9 mouse cellular contexts compared by ENCODE assay signal in the genomic region with DNA sequence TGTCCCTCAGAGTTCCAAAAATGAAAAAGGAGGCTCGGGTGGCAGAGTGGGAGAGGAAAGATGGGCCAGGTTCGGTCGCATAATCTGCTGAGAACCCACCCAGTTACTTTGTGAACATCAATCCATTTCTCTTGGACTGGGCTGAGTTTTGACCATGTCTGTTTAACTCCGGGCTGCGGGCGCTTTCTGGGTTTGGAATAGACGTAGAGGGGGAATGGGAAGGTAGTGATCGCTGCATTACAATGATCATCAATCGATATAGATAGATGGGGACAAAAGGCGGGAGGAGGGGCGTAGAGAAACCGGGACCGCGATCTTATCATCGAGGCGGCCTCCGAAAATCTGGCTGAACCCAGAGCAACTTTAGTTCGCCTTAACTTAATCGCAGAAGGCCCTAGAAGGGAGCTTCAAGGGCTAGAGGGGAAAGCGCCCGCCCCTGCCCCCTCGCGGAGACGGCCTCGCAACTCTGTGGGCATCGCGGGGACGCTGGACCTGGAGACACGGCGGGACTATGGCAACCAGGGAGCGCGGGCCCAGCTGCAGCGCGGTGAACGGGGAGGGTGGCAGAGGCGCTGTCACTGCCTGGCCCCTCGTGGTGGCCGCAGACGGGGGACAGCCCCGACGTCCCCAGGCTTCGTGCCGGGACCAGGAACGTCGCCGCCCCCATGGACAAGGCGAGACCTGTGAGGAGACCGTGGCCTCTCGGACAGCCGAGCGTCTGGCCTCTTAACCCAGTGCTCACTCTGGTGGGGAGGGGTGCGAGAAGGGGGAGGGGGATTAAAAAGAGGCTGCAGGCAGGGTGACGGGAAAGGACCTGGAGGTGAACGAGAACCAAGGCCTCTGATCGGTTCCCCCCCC. TPM values are rescaled to one million over a fixed set of nuclear protein-coding genes. Genes with fewer than 3 reads are reported as not detected.
DNase-seq lines count a peak whose midpoint lies in the region; ATAC-seq and TF ChIP-seq lines count a peak whose summit lies in the region.
"Had no signal": no experiment of that assay in that cellular context is flagged by ENCODE, and none has a peak within 500 bp of the region (broad histone marks: within the 10 kb centered on the region; RNA-seq: fewer than 3 reads in every experiment).

No protein-coding gene starts in this region.

- H3K4me2 ChIP-seq in lung, embryonic 15.5 days, result peak overlapping the region; percentile 58
- H3K4me2 ChIP-seq in forebrain, embryonic 11.5 days (ENCODE audit: low read depth, low read length, severe bottlenecking), result peak overlapping the region; percentile 49
- H3K4me2 ChIP-seq in limb, embryonic 11.5 days (ENCODE audit: low read depth, severe bottlenecking), result peak overlapping the region; percentile 44

- peaks cover 14% of the 10 kb centered on the region; the same call in 1 of the 2 replicates for H3K4me1 ChIP-seq in lung, embryonic 15.5 days
- H3K4me1 ChIP-seq in lung, adult 2 months (ENCODE audit: control insufficient read depth, insufficient read depth, low read length), result no peaks in the 10 kb centered on the region
- peaks cover 13% of the 10 kb centered on the region; the same call in 1 of the 2 replicates for H3K4me1 ChIP-seq in forebrain, embryonic 11.5 days (replicated peaks; ENCODE audit: control insufficient read depth, insufficient read depth, low read length)
- H3K4me1 ChIP-seq in limb, embryonic 11.5 days (ENCODE audit: control insufficient read depth, insufficient read depth, low read length), result peaks cover 9% of the 10 kb centered on the region

- DNase-seq in lung, adult 2 months, result no peak
- DNase-seq in forebrain, embryonic 11.5 days (ENCODE audit: low spot score), result peak; percentile 82
- peak; percentile 73 for DNase-seq in limb, embryonic 11.5 days (ENCODE audit: low spot score)
- peak; percentile 61 for DNase-seq in retina, embryonic 14.5 days (ENCODE audit: low spot score)
- DNase-seq in layer of hippocampus, adult 9-10 months (ENCODE audit: low spot score), result no peak
- DNase-seq in cerebellum, postnatal 4 days (ENCODE audit: low spot score in 2 of 2), result no peak
- no peak for DNase-seq in gastrocnemius, adult 18-20 months (ENCODE audit: low spot score)

- no peaks in the 10 kb centered on the region for H3K36me3 ChIP-seq in lung, embryonic 15.5 days
- H3K36me3 ChIP-seq in forebrain, embryonic 11.5 days (ENCODE audit: control insufficient read depth, insufficient read depth, low read length), result peaks cover 5% of the 10 kb centered on the region; the same call in 1 of the 2 replicates
- peaks cover 6% of the 10 kb centered on the region for H3K36me3 ChIP-seq in limb, embryonic 11.5 days (ENCODE audit: control insufficient read depth, insufficient read depth, low read length)

- no peak for TF ChIP-seq POLR2A in lung, adult 2 months (IDR thresholded peaks at IDR 0.05; ENCODE audit: borderline replicate concordance, extremely low read depth, low read depth, low read length)

- no peaks in the 10 kb centered on the region for H3K9me3 ChIP-seq in lung, embryonic 15.5 days
- no peaks in the 10 kb centered on the region for H3K9me3 ChIP-seq in forebrain, embryonic 11.5 days (ENCODE audit: control insufficient read depth, low read length)
- H3K9me3 ChIP-seq in limb, embryonic 11.5 days (ENCODE audit: control insufficient read depth, low read length), result no peaks in the 10 kb centered on the region

- ATAC-seq in lung, embryonic 15.5 days (ENCODE audit: borderline replicate concordance, extremely low read depth, low FRiP score, low TSS enrichment), result peak; percentile 65; the same call in 1 of the 2 replicates
- peak; percentile 81 for ATAC-seq in forebrain, embryonic 11.5 days (replicated peaks; ENCODE audit: low FRiP score)
- ATAC-seq in limb, embryonic 11.5 days (ENCODE audit: insufficient number of reproducible peaks, low FRiP score, low TSS enrichment, low read depth), result peak; percentile 54; the same call in 1 of the 2 replicates

- no peak overlapping the region for H3K9ac ChIP-seq in lung, embryonic 15.5 days
- H3K9ac ChIP-seq in forebrain, embryonic 11.5 days (ENCODE audit: low read length), result peak overlapping the region; percentile 53
- peak overlapping the region; percentile 36; the same call in 1 of the 2 replicates for H3K9ac ChIP-seq in limb, embryonic 11.5 days (ENCODE audit: low read length)

- peak overlapping the region; percentile 29 for H3K4me3 ChIP-seq in lung, embryonic 15.5 days
- H3K4me3 ChIP-seq in lung, adult 2 months (replicated peaks; ENCODE audit: extremely low read depth, low read depth, low read length), result no peak overlapping the region
- peak overlapping the region; percentile 23 for H3K4me3 ChIP-seq in forebrain, embryonic 11.5 days (ENCODE audit: low read depth, low read length)
- peak overlapping the region; percentile 17; the same call in 1 of the 2 replicates for H3K4me3 ChIP-seq in limb, embryonic 11.5 days (ENCODE audit: low read depth, low read length)

- H3K27ac ChIP-seq in lung, embryonic 15.5 days, result no peak overlapping the region
- H3K27ac ChIP-seq in forebrain, embryonic 11.5 days (ENCODE audit: low read depth, low read length), result no peak overlapping the region
- no peak overlapping the region for H3K27ac ChIP-seq in limb, embryonic 11.5 days (replicated peaks; ENCODE audit: low read depth, low read length)
- H3K27ac ChIP-seq: macrophage had no signal

- WGBS in lung, embryonic 15.5 days, result 6% methylated on average over 55 of the region's 55 CpGs
- WGBS in lung, adult 2 months, result 13% methylated on average over 55 of the region's 55 CpGs
- 4% methylated on average over 55 of the region's 55 CpGs for WGBS in forebrain, embryonic 11.5 days
- 6% methylated on average over 54 of the region's 55 CpGs for WGBS in limb, embryonic 11.5 days

- H3K27me3 ChIP-seq in lung, embryonic 15.5 days, result peaks cover 83% of the 10 kb centered on the region
- H3K27me3 ChIP-seq in forebrain, embryonic 11.5 days (ENCODE audit: control insufficient read depth, insufficient read depth, low read length), result no peaks in the 10 kb centered on the region; the same call in 1 of the 2 replicates
- H3K27me3 ChIP-seq in limb, embryonic 11.5 days (ENCODE audit: control insufficient read depth, insufficient read depth, low read length), result no peaks in the 10 kb centered on the region; the same call in 1 of the 2 replicates

- no peak for TF ChIP-seq CTCF in lung, adult 2 months (IDR thresholded peaks at IDR 0.05; ENCODE audit: insufficient read depth, low read length)

RNA-seq across cellular contexts. Expression of a gene that starts 18.5 kb away (rescaled TPM):
- polyA plus RNA-seq in lung, embryonic 15.5 days (2015; fragmentation: Nextera tagmentation; extraction: Ambion mirVana), result 0.10 and 0.21 TPM in 2 replicates
- polyA plus RNA-seq in lung, adult 2 months (2012; rRNA removed), result 0.27 and 0.36 TPM in 2 replicates
- 27.8 and 32.9 TPM in 2 replicates for polyA plus RNA-seq in forebrain, embryonic 11.5 days (2014; fragmentation: Nextera tagmentation; extraction: Ambion mirVana)
- 30.0 and 30.4 TPM in 2 replicates for polyA plus RNA-seq in limb, embryonic 11.5 days (2014; fragmentation: Nextera tagmentation; extraction: Ambion mirVana)
- total RNA-seq in gastrocnemius, adult 18-20 months (2021), result not detected
- polyA plus RNA-seq: macrophage had no signal

Comparison
In these comparisons a context has a peak if more than half of its experiments do, and no peak if none do; other contexts are left out.
1. DNase-seq: peak in forebrain, embryonic 11.5 days (single experiment), limb, embryonic 11.5 days (single experiment) and retina, embryonic 14.5 days (single experiment); none in lung, adult 2 months (single experiment), layer of hippocampus, adult 9-10 months (single experiment), cerebellum, postnatal 4 days (0 of 2) and gastrocnemius, adult 18-20 months (single experiment).
2. RNA of a gene that starts 18.5 kb away (polyA plus RNA-seq): 27.8 to 32.9 TPM in forebrain, embryonic 11.5 days and 30.0 to 30.4 TPM in limb, embryonic 11.5 days; 0.27 to 0.36 TPM in lung, adult 2 months and 0.10 to 0.21 TPM in lung, embryonic 15.5 days; every median in the first group is over 10 times any median in the second.
3. Peak in every context shown above with its lines, with median percentiles within 50 percentile points of each other: ATAC-seq and H3K4me2 ChIP-seq.